Mouse (Mus musculus) T-cell, adult 2 months (primary cell): ENCODE data around the gene Gm8159.
"Not testable (repeated sequence)": the region's sequence is repeated elsewhere in the genome, so short reads cannot be mapped to it uniquely, and the experiment has no call there.

Experiments
- DNase-seq: peaks from one replicate; pipeline ENCODE4 v3.0.0; 2022; ENCODE audit warnings: low spot score

The Gm8159 gene

GRCm38 (mm10) chr14:4632052-4632451 is at the start of gene Gm8159:
TSS of gene Gm8159 (plus strand) at chr14:4632352.
- not testable (repeated sequence) for DNase-seq

- peak; percentile 0 for DNase-seq
Measured at GRCm38 (mm10) chr14:4649309-4649708, 17.2 kb downstream of the Gm8159 start.

GRCm38 (mm10) chr14:4650324-4650723 is 18.2 kb downstream of the Gm8159 start:
- DNase-seq, result not testable (repeated sequence)

GRCm38 (mm10) chr14:4663892-4664291 is 31.7 kb downstream of the Gm8159 start, which contains the start of gene Gm3239:
TSS of gene Gm3239 (plus strand) at chr14:4664192.
- DNase-seq, result not testable (repeated sequence)
